Mouse (Mus musculus): Measurements from ENCODE around the gene Atg5.

GRCm38 (mm10) chr10:44370666-44371065 lies 102.5 kb downstream of the Atg5 start:
- TF ChIP-seq POLR2A (IDR thresholded peaks at IDR 0.05; ENCODE audit: low read depth, low read length): no peak
- TF ChIP-seq CTCF (IDR thresholded peaks at IDR 0.05; ENCODE audit: borderline replicate concordance, insufficient read depth, low read length): no peak

All from embryonic fibroblast, embryonic 13.5 days (primary cell).